Comparison of ENCODE assay signal across 20 mouse cellular contexts in genomic region chr5:79186608-79187007, GRCm38 (mm10).
DNase-seq lines count a peak whose midpoint lies in the region; ATAC-seq and TF ChIP-seq lines count a peak whose summit lies in the region.
"Had no signal": no experiment of that assay in that cellular context is flagged by ENCODE, and none has a peak within 500 bp of the region (broad histone marks: within the 10 kb centered on the region; RNA-seq: fewer than 3 reads in every experiment).

No protein-coding gene starts in this region.

- no peaks in the 10 kb centered on the region for H3K36me3 ChIP-seq in forebrain, embryonic 14.5 days (ENCODE audit: control insufficient read depth, insufficient read depth, low read length)
- H3K36me3 ChIP-seq in forebrain, embryonic 11.5 days (ENCODE audit: control insufficient read depth, insufficient read depth, low read length): no peaks in the 10 kb centered on the region
- no peaks in the 10 kb centered on the region for H3K36me3 ChIP-seq in forebrain, postnatal 0 days (ENCODE audit: insufficient read depth)
- H3K36me3 ChIP-seq: embryonic facial prominence, embryonic 13.5 days; embryonic facial prominence, embryonic 15.5 days had no signal

- no peak overlapping the region for H3K4me2 ChIP-seq in forebrain, embryonic 14.5 days (ENCODE audit: low read length)
- no peak overlapping the region for H3K4me2 ChIP-seq in forebrain, embryonic 11.5 days (ENCODE audit: low read depth, low read length, severe bottlenecking)
- no peak overlapping the region for H3K4me2 ChIP-seq in forebrain, postnatal 0 days (ENCODE audit: low read depth)
- H3K4me2 ChIP-seq: embryonic facial prominence, embryonic 13.5 days; embryonic facial prominence, embryonic 15.5 days had no signal

- no peak overlapping the region for H3K4me3 ChIP-seq in forebrain, embryonic 14.5 days (ENCODE audit: low read depth, low read length)
- H3K4me3 ChIP-seq in forebrain, embryonic 11.5 days (ENCODE audit: low read depth, low read length): no peak overlapping the region
- no peak overlapping the region for H3K4me3 ChIP-seq in forebrain, postnatal 0 days (ENCODE audit: low read depth, low read length)
- H3K4me3 ChIP-seq: embryonic facial prominence, embryonic 13.5 days; embryonic facial prominence, embryonic 15.5 days; erythroblast, embryonic 14.5 days had no signal

- DNase-seq in forebrain, embryonic 14.5 days (ENCODE audit: low spot score): peak; percentile 44
- DNase-seq in forebrain, embryonic 11.5 days (ENCODE audit: low spot score): no peak
- peak; percentile 70 for DNase-seq in brain, embryonic 14.5 days (ENCODE audit: low read depth)
- DNase-seq in brain, embryonic 18.5 days (ENCODE audit: low read depth, low spot score): peak; percentile 24
- DNase-seq in forebrain, postnatal 0 days: peak; percentile 21
- DNase-seq in layer of hippocampus, adult 9-11 months: no peak
- no peak for DNase-seq in right cerebral cortex, postnatal 25 days
- DNase-seq: adrenal gland, adult 2 months; adrenal gland, postnatal 10 days; adrenal gland, postnatal 25 days; cerebellum, adult 11 months; cerebellum, adult 18-20 months; cerebellum, adult 8-10 months; cerebellum, adult 9-11 months; cerebellum, postnatal 14 days; cerebellum, postnatal 36 days; embryo, embryonic 11 days had no signal

- no peaks in the 10 kb centered on the region for H3K9me3 ChIP-seq in forebrain, embryonic 14.5 days (replicated peaks; ENCODE audit: control insufficient read depth, low read length)
- no peaks in the 10 kb centered on the region for H3K9me3 ChIP-seq in forebrain, embryonic 11.5 days (ENCODE audit: control insufficient read depth, low read length)
- H3K9me3 ChIP-seq in forebrain, postnatal 0 days (ENCODE audit: low read length): no peaks in the 10 kb centered on the region
- H3K9me3 ChIP-seq: embryonic facial prominence, embryonic 13.5 days; embryonic facial prominence, embryonic 15.5 days had no signal

- H3K4me1 ChIP-seq in forebrain, embryonic 14.5 days (ENCODE audit: control insufficient read depth, insufficient read depth, low read length): no peaks in the 10 kb centered on the region
- no peaks in the 10 kb centered on the region for H3K4me1 ChIP-seq in forebrain, embryonic 11.5 days (replicated peaks; ENCODE audit: control insufficient read depth, insufficient read depth, low read length)
- H3K4me1 ChIP-seq in forebrain, postnatal 0 days (ENCODE audit: insufficient read depth): no peaks in the 10 kb centered on the region
- H3K4me1 ChIP-seq: embryonic facial prominence, embryonic 13.5 days; embryonic facial prominence, embryonic 15.5 days had no signal

- no peak overlapping the region for H3K9ac ChIP-seq in forebrain, embryonic 14.5 days (ENCODE audit: low read length)
- H3K9ac ChIP-seq in forebrain, embryonic 11.5 days (ENCODE audit: low read length): no peak overlapping the region
- H3K9ac ChIP-seq in forebrain, postnatal 0 days: no peak overlapping the region
- H3K9ac ChIP-seq: embryonic facial prominence, embryonic 13.5 days; embryonic facial prominence, embryonic 15.5 days had no signal

- no peak for TF ChIP-seq CTCF in brain, embryonic 14.5 days (IDR thresholded peaks at IDR 0.05; ENCODE audit: borderline replicate concordance, extremely low read depth, insufficient read depth, insufficient read length)
- no peak for TF ChIP-seq CTCF in forebrain, postnatal 0 days (IDR thresholded peaks at IDR 0.05; ENCODE audit: low read depth)

- no peaks in the 10 kb centered on the region for H3K27me3 ChIP-seq in forebrain, embryonic 14.5 days (replicated peaks; ENCODE audit: control insufficient read depth, insufficient read depth, low read length)
- H3K27me3 ChIP-seq in forebrain, embryonic 11.5 days (ENCODE audit: control insufficient read depth, insufficient read depth, low read length): no peaks in the 10 kb centered on the region
- H3K27me3 ChIP-seq in forebrain, postnatal 0 days (ENCODE audit: insufficient read depth, low read length): no peaks in the 10 kb centered on the region
- H3K27me3 ChIP-seq: embryonic facial prominence, embryonic 13.5 days; embryonic facial prominence, embryonic 15.5 days had no signal

- ATAC-seq in forebrain, embryonic 14.5 days: peak; percentile 44; the same call in 1 of the 2 replicates
- no peak for ATAC-seq in forebrain, embryonic 11.5 days (replicated peaks; ENCODE audit: low FRiP score)
- peak; percentile 74; the same call in 1 of the 2 replicates for ATAC-seq in forebrain, postnatal 0 days

- H3K27ac ChIP-seq in forebrain, embryonic 14.5 days (ENCODE audit: low read depth, low read length): no peak overlapping the region
- no peak overlapping the region for H3K27ac ChIP-seq in forebrain, embryonic 11.5 days (ENCODE audit: low read depth, low read length)
- H3K27ac ChIP-seq in forebrain, postnatal 0 days (ENCODE audit: low read depth, low read length): no peak overlapping the region
- H3K27ac ChIP-seq: embryonic facial prominence, embryonic 13.5 days; embryonic facial prominence, embryonic 15.5 days had no signal

- no peak for TF ChIP-seq POLR2A in brain, embryonic 14.5 days (IDR thresholded peaks at IDR 0.05; ENCODE audit: borderline replicate concordance, extremely low read depth, insufficient read depth, insufficient read length, poor library complexity, severe bottlenecking)

Comparison
In these comparisons a context has a peak if more than half of its experiments do, and no peak if none do; other contexts are left out.
1. DNase-seq: peak in forebrain, embryonic 14.5 days (single experiment), brain, embryonic 14.5 days (single experiment), brain, embryonic 18.5 days (single experiment) and forebrain, postnatal 0 days (single experiment); none in forebrain, embryonic 11.5 days (single experiment), layer of hippocampus, adult 9-11 months (single experiment) and right cerebral cortex, postnatal 25 days (single experiment).